Mouse (Mus musculus): ENCODE measurements around the gene Cyp1a1.

Cyp1a1 gene

GRCm38 (mm10) chr9:57655749-57656148 is 32.0 kb upstream of the Cyp1a1 start:
- DNase-seq (ENCODE audit: low read depth, low spot score) = peak; percentile 87

GRCm38 (mm10) chr9:57656631-57657350 is 30.9 kb upstream of the Cyp1a1 start:
- no peak for DNase-seq (ENCODE audit: low read depth, low spot score)

- no peak for DNase-seq (ENCODE audit: low read depth, low spot score)
Observed at GRCm38 (mm10) chr9:57657843-57658242, 29.9 kb upstream of the Cyp1a1 start.

GRCm38 (mm10) chr9:57658970-57659369 is 28.8 kb upstream of the Cyp1a1 start:
- DNase-seq (ENCODE audit: low read depth, low spot score) = no peak

- DNase-seq (ENCODE audit: low read depth, low spot score) = peak; percentile 67
Observed at GRCm38 (mm10) chr9:57659774-57660173, 28.0 kb upstream of the Cyp1a1 start.

GRCm38 (mm10) chr9:57660501-57660900 is 27.2 kb upstream of the Cyp1a1 start:
- DNase-seq (ENCODE audit: low read depth, low spot score) = no peak

- no peak for DNase-seq (ENCODE audit: low read depth, low spot score)
Observed at GRCm38 (mm10) chr9:57661552-57661951, 26.2 kb upstream of the Cyp1a1 start.

GRCm38 (mm10) chr9:57664616-57665015 is 23.1 kb upstream of the Cyp1a1 start:
- DNase-seq (ENCODE audit: low read depth, low spot score) = no peak

GRCm38 (mm10) chr9:57666536-57666935 is 21.2 kb upstream of the Cyp1a1 start:
- DNase-seq (ENCODE audit: low read depth, low spot score) = no peak

GRCm38 (mm10) chr9:57667136-57667535 is 20.6 kb upstream of the Cyp1a1 start:
- DNase-seq (ENCODE audit: low read depth, low spot score) = no peak

- DNase-seq (ENCODE audit: low read depth, low spot score) = no peak
Observed at GRCm38 (mm10) chr9:57667817-57668216, 19.9 kb upstream of the Cyp1a1 start.

GRCm38 (mm10) chr9:57668277-57668676 is 19.5 kb upstream of the Cyp1a1 start:
- no peak for DNase-seq (ENCODE audit: low read depth, low spot score)

GRCm38 (mm10) chr9:57669566-57669965 is 18.2 kb upstream of the Cyp1a1 start:
- no peak for DNase-seq (ENCODE audit: low read depth, low spot score)

- DNase-seq (ENCODE audit: low read depth, low spot score) = no peak
Observed at GRCm38 (mm10) chr9:57671037-57671436, 16.7 kb upstream of the Cyp1a1 start.

- DNase-seq (ENCODE audit: low read depth, low spot score) = no peak
Observed at GRCm38 (mm10) chr9:57671500-57671899, 16.2 kb upstream of the Cyp1a1 start.

GRCm38 (mm10) chr9:57681411-57681810 is 6.3 kb upstream of the Cyp1a1 start:
- no peak for DNase-seq (ENCODE audit: low read depth, low spot score)

- no peak for DNase-seq (ENCODE audit: low read depth, low spot score)
Observed at GRCm38 (mm10) chr9:57683520-57683919, 4.2 kb upstream of the Cyp1a1 start, which contains the start of gene Cyp1a2. Cyp1a2 (minus strand) TSS chr9:57683703.

GRCm38 (mm10) chr9:57686011-57686410 is 1.7 kb upstream of the Cyp1a1 start:
- DNase-seq (ENCODE audit: low read depth, low spot score) = no peak

- no peak for DNase-seq (ENCODE audit: low read depth, low spot score)
Observed at GRCm38 (mm10) chr9:57688158-57688557, 430 bp downstream of the Cyp1a1 start.

GRCm38 (mm10) chr9:57688606-57689005 is 878 bp downstream of the Cyp1a1 start:
- no peak for DNase-seq (ENCODE audit: low read depth, low spot score)

GRCm38 (mm10) chr9:57694108-57694507 is 6.4 kb downstream of the Cyp1a1 start:
- DNase-seq (ENCODE audit: low read depth, low spot score) = no peak

GRCm38 (mm10) chr9:57696380-57697285 is 8.9 kb downstream of the Cyp1a1 start:
- no peak for DNase-seq (ENCODE audit: low read depth, low spot score)

- no peak for DNase-seq (ENCODE audit: low read depth, low spot score)
Observed at GRCm38 (mm10) chr9:57697380-57697779, 9.7 kb downstream of the Cyp1a1 start.

Data from retina, adult 2 months (tissue).